Mouse (Mus musculus) lung, adult 2 months (tissue): ENCODE results near the gene Crat.

Experiments
- CTCF ChIP-seq: fragments of 200-500 bp; IDR thresholded peaks from 2 replicates; pipeline ENCODE4 v1.5.1; 2011; ENCODE audit warnings: mild to moderate bottlenecking, low read length, control low read depth; ENCODE audit not compliant: insufficient read depth
- POLR2A ChIP-seq: fragments of 200-500 bp; IDR thresholded peaks from 2 replicates; pipeline ENCODE4 v1.6.1; 2011; ENCODE audit warnings: low read depth, mild to moderate bottlenecking, control low read depth, low read length, borderline replicate concordance; ENCODE audit errors: extremely low read depth

DNA sequence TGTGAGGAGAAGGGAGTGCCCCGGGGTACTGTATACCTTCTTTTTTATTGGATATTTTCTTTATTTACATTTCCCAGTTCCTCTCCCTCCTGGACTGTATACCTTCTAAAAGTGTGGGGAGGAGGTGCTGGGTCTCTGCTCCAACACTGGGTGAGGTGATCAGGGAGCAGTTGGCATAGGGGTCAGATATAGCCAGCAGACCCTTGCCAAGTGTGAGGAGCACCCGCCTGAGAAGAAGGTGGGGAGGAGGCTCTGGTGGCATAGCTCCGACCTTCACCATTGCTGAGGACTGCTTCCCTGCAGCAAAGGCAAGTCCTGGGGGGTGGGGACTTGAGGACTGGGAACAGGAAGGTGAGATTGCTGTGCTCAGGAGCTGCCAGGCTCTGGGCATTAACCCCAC lies 35.9 kb upstream of the Crat start:
- no peak for TF ChIP-seq CTCF
- TF ChIP-seq POLR2A = no peak
